Mouse (Mus musculus) gastrocnemius, postnatal 14 days (tissue): Measurements from ENCODE around the gene Tyk2. TPM values are rescaled to one million over a fixed set of nuclear protein-coding genes. Genes with fewer than 3 reads are reported as not detected.
A peak's percentile ranks its signal among the peaks of the same experiment; 100 is the strongest.

Source experiments
- DNase-seq: peaks from one replicate; pipeline ENCODE4 v3.0.0; 2021; ENCODE audit warnings: mixed read lengths
- intact Hi-C: fragments of 180-260 bp; cut with DNase I; formaldehyde crosslinking; loops from one replicate; pipeline ENCODE4 v1.15.1; 2025; ENCODE audit warnings: low total_unique reads
- total RNA-seq, 2 experiments: library from RNA; stranded (reverse); gene quantifications; 2 replicates each; pipeline ENCODE4 v1.2.3; 2021

Tyk2 gene
- total RNA-seq, 2 experiments from 2014 or later = 4.9 to 5.3 TPM

GRCm38 (mm10) chr9:21152715-21153114, 21.7 kb upstream of the Tyk2 start:
- DNase-seq = peak; percentile 32
- intact Hi-C loops = no loop called here

GRCm38 (mm10) chr9:21149654-21150419, 18.8 kb upstream of the Tyk2 start, which contains the start of gene Cdc37:
Cdc37 (minus strand) TSS chr9:21149982.
- DNase-seq = peak; percentile 93
- intact Hi-C loops = no loop called here

GRCm38 (mm10) chr9:21149077-21149653, 18.1 kb upstream of the Tyk2 start:
- intact Hi-C loops = no loop called here
- no peak for DNase-seq

- DNase-seq = no peak
- intact Hi-C loops = no loop called here
Observed at GRCm38 (mm10) chr9:21148427-21148826, 17.4 kb upstream of the Tyk2 start.

GRCm38 (mm10) chr9:21146722-21147121, 15.7 kb upstream of the Tyk2 start:
- intact Hi-C loops = no loop called here
- DNase-seq = no peak

- intact Hi-C loops = no loop called here
- peak; percentile 37 for DNase-seq
Observed at GRCm38 (mm10) chr9:21145431-21145830, 14.4 kb upstream of the Tyk2 start.

GRCm38 (mm10) chr9:21144361-21144760, 13.3 kb upstream of the Tyk2 start:
- intact Hi-C loops = no loop called here

GRCm38 (mm10) chr9:21141922-21142321, 10.9 kb upstream of the Tyk2 start:
- DNase-seq = no peak
- intact Hi-C loops = loop anchor here (2.0 kb wide), 1 partner anchor 243 kb away; the partner anchor contains the start of gene Eif3g

More at GRCm38 (mm10) chr9:21144361-21144760, 13.3 kb upstream of the Tyk2 start:
- DNase-seq = no peak

GRCm38 (mm10) chr9:21138386-21138785, 7.3 kb upstream of the Tyk2 start:
- intact Hi-C loops = loop anchor here (5.0 kb wide), 1 partner anchor 106 kb away; the partner anchor contains the start of gene Icam5
- no peak for DNase-seq

GRCm38 (mm10) chr9:21137229-21137628, 6.2 kb upstream of the Tyk2 start:
- intact Hi-C loops = loop anchor here (5.0 kb wide), 1 partner anchor 105 kb away; the partner anchor contains the start of gene Icam5
- no peak for DNase-seq

- intact Hi-C loops = loop anchor here (5.0 kb wide), 1 partner anchor 104 kb away; the partner anchor contains the start of gene Icam5
Observed at GRCm38 (mm10) chr9:21136401-21136800, 5.4 kb upstream of the Tyk2 start.

GRCm38 (mm10) chr9:21135941-21136381, 4.9 kb upstream of the Tyk2 start:
- no peak for DNase-seq
- intact Hi-C loops = loop anchor here (5.0 kb wide), 1 partner anchor 104 kb away; the partner anchor contains the start of gene Icam5

More at GRCm38 (mm10) chr9:21136401-21136800, 5.4 kb upstream of the Tyk2 start:
- DNase-seq = no peak

GRCm38 (mm10) chr9:21135329-21135890, 4.4 kb upstream of the Tyk2 start:
- no peak for DNase-seq
- intact Hi-C loops = loop anchor here (5.0 kb wide), 1 partner anchor 103 kb away; the partner anchor contains the start of gene Icam5

GRCm38 (mm10) chr9:21134595-21135328, 3.7 kb upstream of the Tyk2 start:
- DNase-seq = peak; percentile 58
- intact Hi-C loops = loop anchor here (5.0 kb wide), 1 partner anchor 102 kb away; the partner anchor contains the start of gene Icam5

GRCm38 (mm10) chr9:21133064-21133707, 2.1 kb upstream of the Tyk2 start:
- DNase-seq = no peak
- intact Hi-C loops = no loop called here

- DNase-seq = no peak
- intact Hi-C loops = no loop called here
Observed at GRCm38 (mm10) chr9:21132102-21132775, 1.2 kb upstream of the Tyk2 start.

GRCm38 (mm10) chr9:21126259-21126627, 4.8 kb downstream of the Tyk2 start:
- no peak for DNase-seq
- intact Hi-C loops = no loop called here

- intact Hi-C loops = no loop called here
- no peak for DNase-seq
Observed at GRCm38 (mm10) chr9:21125502-21126258, 5.4 kb downstream of the Tyk2 start.
